In genomic region chr11:34073776-34074175, GRCm38 (mm10) we compare ENCODE assay signal across 1 mouse cellular context.
TF ChIP-seq lines count a peak whose summit lies in the region.

No protein-coding gene starts in this region.

TF ChIP-seq in CH12.LX, 34 proteins besides CTCF, POLR2A, EP300 and RAD21 (continued from another document):
- no peak for TF ChIP-seq TBP (conservative IDR thresholded peaks at IDR 0.05; ENCODE audit: low read depth, low read length)
- TF ChIP-seq NELFE (IDR thresholded peaks at IDR 0.05; ENCODE audit: low read depth, low read length): peak; percentile 63; the same call in 1 of the 2 replicates
- no peak for TF ChIP-seq UBTF (IDR thresholded peaks at IDR 0.05; ENCODE audit: low read depth, low read length)
- TF ChIP-seq ETS1 (conservative IDR thresholded peaks at IDR 0.05; ENCODE audit: low read depth, low read length): no peak; the same call in 1 of the 2 replicates
